Mouse (Mus musculus): ENCODE data around the gene Zfp36l1. TPM values are rescaled to one million over a fixed set of nuclear protein-coding genes. Genes with fewer than 3 reads are reported as not detected.

Gene Zfp36l1
- 44.6 and 53.1 TPM in 2 replicates for polyA plus RNA-seq (2015; fragmentation: Nextera tagmentation; extraction: Ambion mirVana)

- Histone ChIP-seq H3K36me3 (no peaks in the 10 kb centered on the region), H3K9ac (peak within 1 kb of the TSS; percentile 89), H3K27ac (peak within 1 kb of the TSS; percentile 94), H3K4me1 (replicated peaks) (peaks cover 52% of the 10 kb centered on the region), H3K9me3 (no peaks in the 10 kb centered on the region), H3K4me2 (peak within 1 kb of the TSS; percentile 94), H3K4me3 (peak within 1 kb of the TSS; percentile 64), H3K27me3 (peaks cover 37% of the 10 kb centered on the region)
- WGBS, result under 1% methylated on average over 39 of the region's 42 CpGs
- ATAC-seq (ENCODE audit: low FRiP score), result peak; percentile 6; the same call in 1 of the 2 replicates
Measured at GRCm38 (mm10) chr12:80112852-80113551, at the start of gene Zfp36l1. Zfp36l1 (minus strand) TSS chr12:80113013.

GRCm38 (mm10) chr12:80162448-80162847, 49.6 kb upstream of the Zfp36l1 start:
- no peak overlapping the region for H3K27ac ChIP-seq
- H3K4me3 ChIP-seq, result no peak overlapping the region
- no peak overlapping the region for H3K9ac ChIP-seq
- H3K4me1 ChIP-seq (replicated peaks), result no peaks in the 10 kb centered on the region
- no peak for ATAC-seq (ENCODE audit: low FRiP score)
- H3K9me3 ChIP-seq, result no peaks in the 10 kb centered on the region
- H3K36me3 ChIP-seq, result no peaks in the 10 kb centered on the region; the same call in 1 of the 2 replicates
- H3K27me3 ChIP-seq, result 0 out of 2 replicates have a peak, but pooled peaks cover 3% of the 10 kb centered on the region
- WGBS, result 75% methylated on average over 3 of the region's 3 CpGs
- no peak overlapping the region for H3K4me2 ChIP-seq

DNA sequence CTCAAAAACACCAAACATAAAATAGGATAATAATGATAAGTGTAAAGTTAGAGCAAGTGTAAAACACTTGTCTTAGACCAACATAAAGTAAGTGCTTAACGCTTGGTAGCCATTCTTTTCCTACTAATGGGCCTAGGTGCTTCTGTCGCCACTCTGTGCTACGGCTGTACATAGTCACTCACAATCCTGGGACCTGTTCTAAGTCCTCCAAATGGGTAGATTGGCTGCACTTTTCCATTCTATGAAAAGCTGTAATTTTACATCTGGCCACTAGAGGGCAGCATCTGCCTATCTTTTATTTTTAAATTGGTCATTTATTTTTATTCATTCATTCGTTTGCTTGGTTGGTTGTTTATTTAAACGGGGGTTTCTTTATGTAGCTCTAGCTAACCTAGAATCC, 44.9 kb upstream of the Zfp36l1 start:
- Histone ChIP-seq H3K36me3 (no peaks in the 10 kb centered on the region), H3K9me3 (no peaks in the 10 kb centered on the region), H3K27ac (no peak overlapping the region), H3K4me1 (replicated peaks) (no peaks in the 10 kb centered on the region), H3K4me3 (no peak overlapping the region), H3K27me3 (0 out of 2 replicates have a peak, but pooled peaks cover 3% of the 10 kb centered on the region), H3K4me2 (peak overlapping the region; percentile 30; the same call in 1 of the 2 replicates), H3K9ac (no peak overlapping the region)
- 9% methylated on average over 5 of the region's 5 CpGs for WGBS
- no peak for ATAC-seq (ENCODE audit: low FRiP score)

DNA sequence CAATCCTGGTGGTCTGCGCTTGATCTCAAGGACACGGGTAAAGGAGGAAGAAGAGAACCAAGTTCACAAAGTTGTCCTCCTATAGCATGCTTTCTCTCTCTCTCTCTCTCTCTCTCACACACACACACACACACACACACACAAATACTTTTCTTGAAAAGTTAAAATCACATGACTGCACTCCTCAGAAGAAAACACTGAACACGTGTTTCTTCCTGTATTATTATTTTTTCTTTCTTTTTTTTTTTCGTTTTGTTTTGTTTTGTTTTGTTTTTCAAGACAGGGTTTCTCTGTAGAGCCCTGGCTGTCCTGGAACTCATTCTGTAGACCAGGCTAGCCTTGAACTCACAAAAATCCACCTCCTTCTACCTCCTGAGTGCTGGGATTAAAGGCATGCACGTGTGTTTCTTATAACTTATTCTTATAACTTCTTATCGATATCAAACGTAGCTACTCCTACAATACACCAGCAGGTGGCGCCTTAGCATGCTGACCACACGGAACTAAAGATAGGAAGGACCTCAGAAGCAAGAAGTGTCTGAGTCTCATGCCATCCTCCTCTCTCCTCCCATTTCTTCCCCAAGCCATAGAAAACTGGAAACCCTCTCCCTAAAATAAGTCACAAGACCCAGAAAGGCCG, 41.0 kb upstream of the Zfp36l1 start:
- Histone ChIP-seq H3K27ac (no peak overlapping the region), H3K36me3 (no peaks in the 10 kb centered on the region), H3K9me3 (no peaks in the 10 kb centered on the region), H3K4me2 (no peak overlapping the region), H3K4me3 (no peak overlapping the region), H3K4me1 (replicated peaks) (0 out of 2 replicates have a peak, but pooled peaks cover 3% of the 10 kb centered on the region), H3K27me3 (0 out of 2 replicates have a peak, but pooled peaks cover 1% of the 10 kb centered on the region), H3K9ac (no peak overlapping the region)
- ATAC-seq (ENCODE audit: low FRiP score), result no peak
- 38% methylated on average over 10 of the region's 10 CpGs for WGBS

- WGBS, result 86% methylated on average over 6 of the region's 6 CpGs
- no peak overlapping the region for H3K9ac ChIP-seq
- H3K4me3 ChIP-seq, result no peak overlapping the region
- no peaks in the 10 kb centered on the region for H3K27me3 ChIP-seq
- no peak overlapping the region for H3K4me2 ChIP-seq
- H3K9me3 ChIP-seq, result no peaks in the 10 kb centered on the region
- H3K4me1 ChIP-seq (replicated peaks), result 0 out of 2 replicates have a peak, but pooled peaks cover 3% of the 10 kb centered on the region
- H3K27ac ChIP-seq, result no peak overlapping the region
- ATAC-seq (ENCODE audit: low FRiP score), result no peak
- no peaks in the 10 kb centered on the region for H3K36me3 ChIP-seq
Measured at GRCm38 (mm10) chr12:80153078-80153477, 40.3 kb upstream of the Zfp36l1 start.

DNA sequence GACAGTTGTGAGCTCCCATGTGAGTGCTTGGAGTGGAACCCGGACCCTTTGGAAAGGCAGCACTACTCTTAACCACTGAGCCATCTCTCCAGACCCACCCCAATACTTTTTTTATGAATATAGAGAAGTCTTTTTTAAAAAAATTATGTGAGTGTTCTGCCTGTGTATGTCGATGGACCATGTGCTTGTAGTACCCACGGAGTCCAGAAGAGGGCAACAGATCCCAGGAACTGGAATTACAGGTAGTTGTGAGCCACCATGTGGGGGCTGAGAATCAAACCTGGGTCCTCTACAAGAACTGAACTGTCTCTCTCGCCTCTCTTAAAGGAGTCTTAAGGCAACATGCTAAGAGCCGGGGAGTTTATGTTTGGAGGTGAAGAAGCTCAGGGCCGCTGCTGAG, 39.0 kb upstream of the Zfp36l1 start:
- ATAC-seq (ENCODE audit: low FRiP score), result no peak
- 0 out of 2 replicates have a peak, but pooled peaks cover 3% of the 10 kb centered on the region for H3K4me1 ChIP-seq (replicated peaks)
- no peak overlapping the region for H3K27ac ChIP-seq
- H3K4me2 ChIP-seq, result no peak overlapping the region
- H3K4me3 ChIP-seq, result no peak overlapping the region
- no peaks in the 10 kb centered on the region for H3K27me3 ChIP-seq
- WGBS, result 93% methylated on average over 6 of the region's 6 CpGs
- H3K9me3 ChIP-seq, result no peaks in the 10 kb centered on the region
- H3K36me3 ChIP-seq, result no peaks in the 10 kb centered on the region
- H3K9ac ChIP-seq, result no peak overlapping the region

DNA sequence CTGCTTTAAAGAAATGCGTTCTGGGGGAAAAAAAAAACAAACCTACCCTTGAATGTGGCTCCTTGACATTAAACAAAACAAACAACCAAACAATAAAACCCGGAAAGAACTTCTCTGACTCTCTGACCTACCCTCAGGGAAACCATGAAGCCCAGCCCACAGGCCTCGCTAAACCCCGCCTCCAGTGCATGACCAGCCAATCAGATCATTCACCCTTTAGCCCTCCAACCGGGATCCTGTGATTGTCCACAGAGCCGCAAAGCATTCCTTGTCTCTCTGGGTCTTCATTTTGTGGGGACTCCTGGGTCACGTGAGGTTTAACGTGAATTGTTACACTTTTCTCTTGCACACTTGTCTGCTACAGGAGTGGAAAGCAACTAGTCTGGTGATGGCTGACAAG, 37.8 kb upstream of the Zfp36l1 start:
- H3K4me1 ChIP-seq (replicated peaks), result peaks cover 7% of the 10 kb centered on the region
- WGBS, result 24% methylated on average over 8 of the region's 8 CpGs

GRCm38 (mm10) chr12:80147563-80148214, 34.9 kb upstream of the Zfp36l1 start:
- H3K36me3 ChIP-seq, result no peaks in the 10 kb centered on the region
- H3K4me1 ChIP-seq (replicated peaks), result peaks cover 10% of the 10 kb centered on the region
- no peaks in the 10 kb centered on the region for H3K9me3 ChIP-seq
- H3K9ac ChIP-seq, result no peak overlapping the region
- H3K27me3 ChIP-seq, result no peaks in the 10 kb centered on the region
- WGBS, result 84% methylated on average over 11 of the region's 11 CpGs
- H3K4me3 ChIP-seq, result no peak overlapping the region
- no peak overlapping the region for H3K4me2 ChIP-seq
- no peak for ATAC-seq (ENCODE audit: low FRiP score)
- H3K27ac ChIP-seq, result no peak overlapping the region

More for the DNA sequence above, 37.8 kb upstream of the Zfp36l1 start:
- ATAC-seq (ENCODE audit: low FRiP score), result no peak
- H3K9ac ChIP-seq, result no peak overlapping the region
- no peak overlapping the region for H3K4me2 ChIP-seq
- no peaks in the 10 kb centered on the region for H3K27me3 ChIP-seq
- H3K4me3 ChIP-seq, result no peak overlapping the region
- H3K27ac ChIP-seq, result no peak overlapping the region
- no peaks in the 10 kb centered on the region for H3K9me3 ChIP-seq
- no peaks in the 10 kb centered on the region for H3K36me3 ChIP-seq

GRCm38 (mm10) chr12:80146227-80147223, 33.7 kb upstream of the Zfp36l1 start:
- peak; percentile 53; the same call in 1 of the 2 replicates for ATAC-seq (ENCODE audit: low FRiP score)
- H3K4me1 ChIP-seq (replicated peaks), result peaks cover 10% of the 10 kb centered on the region
- H3K36me3 ChIP-seq, result no peaks in the 10 kb centered on the region
- H3K4me2 ChIP-seq, result no peak overlapping the region
- H3K27me3 ChIP-seq, result no peaks in the 10 kb centered on the region
- no peak overlapping the region for H3K9ac ChIP-seq
- H3K9me3 ChIP-seq, result no peaks in the 10 kb centered on the region
- 0 out of 2 replicates have a peak overlapping the region, but pooled peaks have one; percentile 20 for H3K27ac ChIP-seq
- H3K4me3 ChIP-seq, result no peak overlapping the region
- WGBS, result 36% methylated on average over 21 of the region's 21 CpGs

DNA sequence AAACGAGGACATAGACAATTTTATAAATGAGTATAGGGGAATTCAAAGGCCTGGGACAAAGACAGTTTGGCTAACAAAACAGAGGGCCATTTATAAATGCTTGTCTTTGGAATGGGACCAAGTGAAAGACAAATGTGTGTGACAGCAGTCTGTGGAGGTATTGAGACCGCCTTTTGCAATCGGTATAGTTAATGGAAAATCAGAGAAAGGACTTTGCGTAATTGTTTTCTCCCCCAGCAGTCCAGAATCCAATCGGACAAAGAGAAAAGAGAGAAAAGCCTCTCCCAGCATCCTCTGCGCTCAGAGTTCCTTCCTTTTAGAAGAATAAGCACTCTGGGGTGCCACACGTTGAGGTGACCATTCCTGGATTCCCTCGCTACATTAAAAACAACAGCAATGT, 32.6 kb upstream of the Zfp36l1 start:
- H3K9ac ChIP-seq, result no peak overlapping the region
- no peaks in the 10 kb centered on the region for H3K9me3 ChIP-seq
- no peaks in the 10 kb centered on the region for H3K27me3 ChIP-seq
- ATAC-seq (ENCODE audit: low FRiP score), result no peak
- H3K4me3 ChIP-seq, result no peak overlapping the region
- 29% methylated on average over 8 of the region's 8 CpGs for WGBS
- H3K4me1 ChIP-seq (replicated peaks), result peaks cover 8% of the 10 kb centered on the region
- no peaks in the 10 kb centered on the region for H3K36me3 ChIP-seq
- no peak overlapping the region for H3K4me2 ChIP-seq
- 0 out of 2 replicates have a peak overlapping the region, but pooled peaks have one; percentile 20 for H3K27ac ChIP-seq

DNA sequence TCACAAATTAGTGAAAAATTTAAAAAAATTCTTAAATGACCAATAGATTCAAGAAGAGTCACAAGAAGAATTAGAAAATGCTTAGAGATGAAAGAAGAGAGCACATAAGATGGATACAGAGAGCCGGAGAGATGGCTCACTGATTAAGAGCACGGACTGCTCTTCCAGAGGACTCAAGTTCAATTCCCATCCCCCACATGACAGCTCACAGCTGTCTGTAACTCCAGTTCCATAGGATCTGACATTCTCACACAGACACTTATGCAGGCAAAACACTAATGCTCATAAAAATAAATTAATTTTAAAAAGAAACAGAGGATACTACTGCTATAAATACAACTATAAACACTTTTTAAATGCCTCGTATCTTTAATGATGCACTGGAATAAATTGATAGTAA, 32.0 kb upstream of the Zfp36l1 start:
- WGBS, result 61% methylated on average over 3 of the region's 3 CpGs
- Histone ChIP-seq H3K9me3 (no peaks in the 10 kb centered on the region), H3K27ac (no peak overlapping the region), H3K9ac (no peak overlapping the region), H3K4me3 (no peak overlapping the region), H3K36me3 (no peaks in the 10 kb centered on the region), H3K27me3 (no peaks in the 10 kb centered on the region), H3K4me2 (no peak overlapping the region), H3K4me1 (replicated peaks) (peaks cover 8% of the 10 kb centered on the region)
- ATAC-seq (ENCODE audit: low FRiP score), result no peak
